Mouse (Mus musculus) cortical plate, adult 2 months (tissue): ENCODE data around the gene Slc25a5.

ENCODE experiments used
- CTCF ChIP-seq: fragments of 200-500 bp; IDR thresholded peaks from 2 replicates; pipeline ENCODE4 v1.5.1; 2011; ENCODE audit warnings: mild to moderate bottlenecking, control low read depth, low read length; ENCODE audit not compliant: insufficient read depth; ENCODE audit errors: extremely low read depth
- POLR2A ChIP-seq: fragments of 200-500 bp; IDR thresholded peaks from 2 replicates; pipeline ENCODE4 v1.6.1; 2011; ENCODE audit warnings: mild to moderate bottlenecking, low read length, control low read depth; ENCODE audit not compliant: insufficient read depth; ENCODE audit errors: extremely low read depth

DNA sequence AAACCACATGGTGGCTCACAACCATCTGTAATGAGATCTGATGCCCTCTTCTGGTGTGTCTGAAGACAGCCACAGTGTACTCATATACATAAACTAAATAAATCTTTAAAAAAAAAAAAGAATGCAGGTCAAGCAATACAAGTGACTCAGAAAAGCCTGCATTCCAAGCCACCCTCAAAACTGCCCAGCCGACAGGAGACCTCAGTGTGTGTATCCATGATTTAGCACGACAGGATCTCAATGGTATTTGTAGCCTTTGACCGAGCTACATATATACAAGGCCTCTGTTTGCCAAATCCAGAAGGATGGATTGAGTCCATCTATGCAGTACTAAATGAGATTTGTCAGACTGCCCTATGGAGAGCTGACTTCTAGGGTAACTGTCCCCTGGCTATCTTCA, 42.9 kb upstream of the Slc25a5 start:
- no peak for TF ChIP-seq CTCF
- no peak for TF ChIP-seq POLR2A
